Mouse (Mus musculus) MEL (cell line): Measurements from ENCODE around the gene Brd7. TPM values are rescaled to one million over a fixed set of nuclear protein-coding genes. Genes with fewer than 3 reads are reported as not detected.

Source experiments
- DNase-seq: peaks from one replicate; pipeline ENCODE4 v3.0.0; 2011; ENCODE audit warnings: low read depth, low spot score
- H3K27ac ChIP-seq: 2 replicates; pipeline ENCODE4 v1.5.1; 2012; ENCODE audit warnings: low read depth, mild to moderate bottlenecking, control low read depth, low read length, moderate library complexity; ENCODE audit not compliant: control insufficient read depth
- H3K27me3 ChIP-seq, 2 experiments: fragments of 150-350 bp in 1 of 2; sonication (generic) in 1 of 2; 2 replicates each; pipeline ENCODE4 v1.6.1; 2012; ENCODE audit warnings: low read length in 2 of 2, mild to moderate bottlenecking in 2 of 2, improper control_type of control experiment in 1 of 2, moderate library complexity in 1 of 2; ENCODE audit not compliant: insufficient read depth in 2 of 2, control insufficient read depth in 1 of 2
- H3K36me3 ChIP-seq, 2 experiments: 2 replicates each; pipeline ENCODE4 v1.6.1; 2012 to 2014; ENCODE audit warnings: low read length in 2 of 2, improper control_type of control experiment in 1 of 2, inconsistent platforms in 1 of 2, mild to moderate bottlenecking in 1 of 2; ENCODE audit not compliant: insufficient read depth in 2 of 2, control insufficient read depth in 1 of 2
- H3K4me1 ChIP-seq, 2 experiments: fragments of 150-350 bp in 1 of 2; sonication (generic) in 1 of 2; 2 replicates each; pipeline ENCODE4 v1.6.1; 2012; ENCODE audit warnings: low read length in 2 of 2, improper control_type of control experiment in 1 of 2, mild to moderate bottlenecking in 1 of 2; ENCODE audit not compliant: insufficient read depth in 2 of 2, control insufficient read depth in 1 of 2
- H3K4me3 ChIP-seq, 2 experiments: fragments of 150-350 bp in 1 of 2; sonication (generic) in 1 of 2; 2 replicates each; pipeline ENCODE4 v1.5.1; 2012; ENCODE audit warnings: low read depth in 2 of 2, low read length in 2 of 2, mild to moderate bottlenecking in 2 of 2, moderate library complexity in 2 of 2, control low read depth in 1 of 2, improper control_type of control experiment in 1 of 2; ENCODE audit not compliant: control insufficient read depth in 1 of 2, insufficient read depth in 1 of 2
- H3K79me2 ChIP-seq: 2 replicates; pipeline ENCODE4 v1.6.1; 2012; ENCODE audit warnings: mild to moderate bottlenecking, low read length, moderate library complexity; ENCODE audit not compliant: control insufficient read depth, poor library complexity, insufficient read depth
- H3K9ac ChIP-seq: 2 replicates; pipeline ENCODE4 v1.6.1; 2012; ENCODE audit warnings: low read depth, mild to moderate bottlenecking, control low read depth, low read length, moderate library complexity; ENCODE audit not compliant: control insufficient read depth, poor library complexity, severe bottlenecking
- H3K9me3 ChIP-seq: fragments of 150-350 bp; sonication (generic); replicated peaks from 2 replicates; pipeline ENCODE4 v1.6.1; 2012; ENCODE audit warnings: mild to moderate bottlenecking, low read length, improper control_type of control experiment, moderate library complexity; ENCODE audit not compliant: insufficient read depth
- CTCF ChIP-seq, 3 experiments: IDR thresholded peaks in 2 of 3; conservative IDR thresholded peaks in 1 of 3; 2 replicates each; pipeline ENCODE4 v1.5.1; 2011 to 2012; ENCODE audit warnings: low read length in 3 of 3, low read depth in 2 of 3, mild to moderate bottlenecking in 2 of 3, improper control_type of control experiment in 1 of 3, inconsistent platforms in 1 of 3, mixed read lengths in 1 of 3, moderate library complexity in 1 of 3; ENCODE audit not compliant: control insufficient read depth in 1 of 3, insufficient read depth in 1 of 3, poor library complexity in 1 of 3, severe bottlenecking in 1 of 3
- GATA1 ChIP-seq: IDR thresholded peaks from 2 replicates; pipeline ENCODE4 v1.6.1; 2011; ENCODE audit warnings: low read depth, low read length, improper control_type of control experiment
- HCFC1 ChIP-seq: IDR thresholded peaks from 2 replicates; pipeline ENCODE4 v1.6.1; 2012; ENCODE audit warnings: low read depth, mild to moderate bottlenecking, inconsistent platforms, low read length, improper control_type of control experiment, moderate library complexity
- JUND ChIP-seq: IDR thresholded peaks from 2 replicates; pipeline ENCODE4 v1.6.1; 2011; ENCODE audit warnings: low read depth, mild to moderate bottlenecking, improper control_type of control experiment, low read length
- MAFK ChIP-seq: IDR thresholded peaks from 2 replicates; pipeline ENCODE4 v1.6.1; 2011; ENCODE audit warnings: low read depth, mild to moderate bottlenecking, low read length, improper control_type of control experiment, borderline replicate concordance
- MYB ChIP-seq: IDR thresholded peaks from 2 replicates; pipeline ENCODE4 v1.6.1; 2011; ENCODE audit warnings: mild to moderate bottlenecking, low read depth, low read length, improper control_type of control experiment
- NRF1 ChIP-seq: IDR thresholded peaks from 2 replicates; pipeline ENCODE4 v1.6.1; 2014; ENCODE audit warnings: low read depth, mild to moderate bottlenecking, inconsistent platforms, low read length, improper control_type of control experiment, moderate library complexity; ENCODE audit not compliant: poor library complexity, insufficient read depth, severe bottlenecking
- POLR2AphosphoS2 ChIP-seq: IDR thresholded peaks from 2 replicates; pipeline ENCODE4 v1.6.1; 2011; ENCODE audit warnings: low read length, improper control_type of control experiment
- RCOR1 ChIP-seq: IDR thresholded peaks from 2 replicates; pipeline ENCODE4 v1.6.1; 2012; ENCODE audit warnings: low read depth, mild to moderate bottlenecking, inconsistent platforms, low read length, improper control_type of control experiment
- SMC3 ChIP-seq: IDR thresholded peaks from 2 replicates; pipeline ENCODE4 v1.6.1; 2011; ENCODE audit warnings: low read depth, low read length, improper control_type of control experiment
- TBP ChIP-seq: IDR thresholded peaks from 2 replicates; pipeline ENCODE4 v1.8.0; 2011; ENCODE audit warnings: low read depth, low read length, improper control_type of control experiment
- TCF12 ChIP-seq: IDR thresholded peaks from 2 replicates; pipeline ENCODE4 v1.6.1; 2014; ENCODE audit warnings: low read depth, mild to moderate bottlenecking, inconsistent platforms, low read length, improper control_type of control experiment, moderate library complexity
- USF1 ChIP-seq: IDR thresholded peaks from 2 replicates; pipeline ENCODE4 v1.6.1; 2014; ENCODE audit warnings: low read depth, mild to moderate bottlenecking, inconsistent platforms, low read length, improper control_type of control experiment, moderate library complexity
- polyA plus RNA-seq, 2 experiments: library from polyadenylated mRNA; stranded (reverse) in 1 of 2; unstranded in 1 of 2; fragments of >175 nt in 1 of 2; fragments of >200 nt in 1 of 2; gene quantifications; 2 replicates each; pipeline versions ENCODE4 v1.2.1 to v1.2.4; 2012; ENCODE audit warnings: low replicate concordance in 2 of 2, low read depth in 1 of 2; ENCODE audit not compliant: insufficient read length in 2 of 2, insufficient read depth in 1 of 2, missing spikeins in 1 of 2
- total RNA-seq: library from RNA; depleted of rRNA; stranded (reverse); fragments of 300-350 nt; gene quantifications from 2 replicates; pipeline ENCODE4 v1.2.3, GENCODE M21; 2012

Gene Brd7
- total and polyA plus RNA-seq, 3 experiments = 40.0 to 192 (median 89.0) TPM

- peaks cover 5% of the 10 kb centered on the region in 2 experiments for H3K36me3 ChIP-seq
- H3K4me1 ChIP-seq = peaks cover 0 to 4% of the 10 kb centered on the region in 2 experiments; a peak in 1 of 4 replicates
- TF ChIP-seq CTCF (IDR thresholded peaks at IDR 0.05 in 2 of 3, conservative IDR thresholded peaks at IDR 0.05 in 1 of 3; ENCODE audit: control insufficient read depth in 1 of 3, insufficient read depth in 1 of 3, low read depth in 2 of 3, low read length in 3 of 3, poor library complexity in 1 of 3, severe bottlenecking in 1 of 3) (no peak), RCOR1 (no peak), MYB (no peak)
- TF ChIP-seq, all 39 proteins: peak for 0
Measured at GRCm38 (mm10) chr8:88310286-88310685, 51.7 kb downstream of the Brd7 start.

GRCm38 (mm10) chr8:88309881-88310280 lies 52.1 kb downstream of the Brd7 start:
- Histone ChIP-seq H3K9me3 (no peaks in the 10 kb centered on the region), H3K79me2 (peaks cover 8% of the 10 kb centered on the region), H3K4me3 (no peak overlapping the region), H3K4me1 (peaks cover 0 to 4% of the 10 kb centered on the region in 2 experiments; a peak in 1 of 4 replicates), H3K27ac (no peak overlapping the region), H3K27me3 (no peaks in the 10 kb centered on the region), H3K36me3 (peaks cover 4 to 5% of the 10 kb centered on the region in 2 experiments), H3K9ac (no peak overlapping the region)
- no peak for TF ChIP-seq NRF1
- TF ChIP-seq MAFK = no peak
- no peak for TF ChIP-seq TCF12
- no peak for DNase-seq

More at GRCm38 (mm10) chr8:88310286-88310685, 51.7 kb downstream of the Brd7 start:
- H3K9ac ChIP-seq = no peak overlapping the region
- H3K9me3 ChIP-seq = no peaks in the 10 kb centered on the region
- DNase-seq = no peak
- no peak overlapping the region for H3K27ac ChIP-seq
- no peak overlapping the region for H3K4me3 ChIP-seq
- no peaks in the 10 kb centered on the region for H3K27me3 ChIP-seq
- H3K79me2 ChIP-seq = peaks cover 8% of the 10 kb centered on the region

- TF ChIP-seq GATA1 (no peak), JUND (no peak), HCFC1 (no peak), USF1 (0 out of 2 replicates have a peak, but pooled peaks have one; percentile 22), SMC3 (no peak), POLR2AphosphoS2 (no peak), TBP (no peak)
- no peak for DNase-seq
- Histone ChIP-seq H3K9me3 (no peaks in the 10 kb centered on the region), H3K4me3 (no peak overlapping the region), H3K36me3 (peaks cover 8% of the 10 kb centered on the region in 2 experiments), H3K9ac (no peak overlapping the region), H3K27ac (no peak overlapping the region), H3K27me3 (no peaks in the 10 kb centered on the region), H3K79me2 (peaks cover 9% of the 10 kb centered on the region), H3K4me1 (peaks cover 0 to 4% of the 10 kb centered on the region in 2 experiments; a peak in 1 of 4 replicates)
Measured at GRCm38 (mm10) chr8:88309274-88309873, 52.6 kb downstream of the Brd7 start.
